Mouse (Mus musculus) v-Abl transformed pro-B cells (cell line): ENCODE results near the gene Neto2.

Experiments used
- in situ Hi-C, 2 experiments: fragments of 400-800 bp; cut with MboI; formaldehyde crosslinking; loops; one replicate each; pipeline ENCODE4 v1.15.1; 2025; ENCODE audit not compliant: unreplicated experiment in 2 of 2

Neto2 gene

DNA sequence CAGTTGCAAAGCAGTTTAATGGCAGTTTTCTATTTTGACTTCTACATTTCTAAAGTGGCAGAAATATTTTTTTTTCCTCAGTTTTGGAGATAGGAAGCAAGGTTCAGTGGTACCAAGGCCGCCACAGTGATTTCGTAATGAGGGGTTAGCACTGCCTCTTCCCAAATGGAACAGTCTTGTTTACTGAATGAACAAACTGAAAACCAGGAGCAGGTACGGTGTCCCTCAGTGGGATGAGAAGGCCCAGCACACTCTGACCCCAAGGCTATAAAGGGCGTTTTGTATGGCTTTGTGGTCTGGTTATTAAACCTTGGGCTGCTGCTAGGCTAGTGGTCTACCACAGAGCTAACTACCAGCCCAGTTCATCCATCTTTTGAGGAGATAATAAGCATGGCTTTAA lies 96.5 kb downstream of the Neto2 start:
- in situ Hi-C loops, result loop anchor here in 1 of 2 experiments (5.0 kb wide), 1 partner anchor 983 kb away; no protein-coding TSS in a partner anchor

DNA sequence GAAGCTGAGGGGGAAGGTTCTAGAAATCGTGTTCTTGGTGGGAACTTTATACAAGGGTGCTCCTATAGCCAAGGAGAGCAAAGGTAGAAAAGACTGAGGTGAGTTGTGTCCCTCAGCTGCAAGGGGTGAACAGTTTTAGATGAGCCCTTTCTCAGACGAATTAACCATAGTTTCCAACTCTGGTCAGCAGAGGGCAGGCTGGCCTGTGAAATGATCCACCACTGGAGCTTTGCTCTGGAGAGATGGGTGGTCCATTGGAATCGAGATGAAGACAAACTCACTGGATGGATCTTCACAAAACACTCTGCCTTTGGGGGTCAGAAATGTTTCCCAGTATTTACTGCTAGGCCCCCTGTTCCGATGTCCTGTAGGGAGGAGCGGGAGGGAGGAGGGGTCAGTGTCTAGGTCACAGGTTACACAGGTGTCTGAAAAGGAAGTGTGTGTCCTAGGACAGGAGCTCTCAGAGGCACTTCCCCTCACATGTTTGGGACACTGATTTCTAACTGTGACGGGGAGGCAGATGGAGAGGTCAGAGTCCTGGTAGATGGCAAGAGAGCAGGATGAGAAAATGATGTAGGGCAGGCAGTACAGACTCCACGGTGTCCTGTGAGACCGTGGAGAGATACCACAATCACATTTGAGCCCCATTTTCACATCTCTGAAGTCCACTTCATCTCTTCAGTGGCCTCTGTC lies 97.4 kb downstream of the Neto2 start:
- in situ Hi-C loops, result loop anchor here in 1 of 2 experiments (5.0 kb wide), 1 partner anchor 984 kb away; no protein-coding TSS in a partner anchor

DNA sequence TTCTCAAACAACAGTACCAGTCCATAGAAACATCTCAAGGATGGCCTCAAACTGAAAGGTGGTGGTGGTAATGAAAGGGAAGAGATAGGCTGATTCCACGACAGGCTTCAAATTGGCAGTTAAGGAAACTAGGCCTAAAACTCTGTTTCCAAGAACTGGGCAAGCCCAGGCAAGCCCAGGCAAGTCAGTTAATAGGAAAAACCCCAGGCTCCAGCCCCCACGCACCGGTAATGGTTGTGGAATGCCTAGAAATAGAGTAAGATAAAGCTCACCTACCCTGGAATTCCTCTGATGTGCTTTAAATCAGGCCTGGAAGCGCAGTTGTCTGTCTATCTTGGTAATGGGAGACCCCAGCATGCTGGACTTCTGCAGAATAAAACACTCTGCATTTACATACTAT lies 98.0 kb downstream of the Neto2 start:
- in situ Hi-C loops, result loop anchor here in 1 of 2 experiments (5.0 kb wide), 1 partner anchor 985 kb away; no protein-coding TSS in a partner anchor

DNA sequence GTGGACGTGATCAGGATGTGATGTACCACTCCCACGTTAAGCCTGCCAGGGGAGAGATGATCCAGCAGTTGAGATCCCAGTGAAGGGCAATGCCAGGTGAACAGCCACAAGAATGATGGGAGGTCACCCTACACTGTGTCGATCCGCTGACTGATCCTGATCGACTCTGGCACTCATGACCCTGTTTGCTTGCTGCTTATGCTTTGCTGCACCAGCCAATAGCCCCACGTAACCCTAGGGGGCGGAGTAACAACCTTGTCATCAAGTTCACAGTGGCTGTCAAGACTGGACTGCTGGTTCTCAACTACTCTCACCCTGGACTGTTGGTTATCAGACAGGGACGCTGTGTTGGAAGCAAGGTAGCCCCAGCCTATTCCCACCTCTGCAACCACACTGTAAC lies 99.0 kb downstream of the Neto2 start:
- in situ Hi-C loops, result loop anchor here in 1 of 2 experiments (5.0 kb wide), 1 partner anchor 986 kb away; no protein-coding TSS in a partner anchor

DNA sequence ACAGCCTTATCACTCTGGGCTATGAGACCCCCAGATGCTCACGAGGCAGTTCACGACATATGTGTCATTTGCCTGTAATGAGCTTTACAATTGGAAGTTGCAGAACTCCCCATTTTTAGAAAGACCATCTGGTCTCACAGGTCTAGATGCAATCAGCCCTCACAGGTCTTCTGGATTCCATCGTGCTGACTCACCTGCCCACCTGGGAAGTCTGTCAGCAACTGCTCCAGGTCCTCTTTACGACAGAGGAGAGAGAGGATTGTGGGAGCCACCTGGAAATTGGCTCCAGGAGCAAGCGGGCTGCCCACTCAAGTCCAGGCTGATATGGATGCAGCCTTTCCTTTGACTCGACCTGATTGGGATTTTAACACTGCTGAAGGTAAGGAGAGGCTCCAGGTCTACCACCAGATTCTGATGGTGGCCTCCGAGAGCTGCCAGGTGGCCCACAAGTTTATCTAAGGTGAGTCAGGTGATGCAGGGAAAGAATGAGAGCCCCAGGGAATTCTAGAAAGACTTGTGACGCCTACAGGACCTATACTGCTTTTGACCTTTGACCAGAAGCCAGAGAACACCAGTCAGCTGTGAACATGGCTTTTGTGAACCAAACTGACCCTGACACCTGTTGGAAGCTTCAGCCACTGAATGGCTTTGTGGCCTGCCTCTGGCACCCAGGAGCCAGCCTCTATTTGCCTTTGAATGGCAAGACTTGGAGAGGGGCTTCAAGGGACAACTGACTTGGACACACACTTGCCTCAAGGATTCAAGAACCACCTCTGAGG lies 103.1 kb downstream of the Neto2 start:
- in situ Hi-C loops, result no loop called here

DNA sequence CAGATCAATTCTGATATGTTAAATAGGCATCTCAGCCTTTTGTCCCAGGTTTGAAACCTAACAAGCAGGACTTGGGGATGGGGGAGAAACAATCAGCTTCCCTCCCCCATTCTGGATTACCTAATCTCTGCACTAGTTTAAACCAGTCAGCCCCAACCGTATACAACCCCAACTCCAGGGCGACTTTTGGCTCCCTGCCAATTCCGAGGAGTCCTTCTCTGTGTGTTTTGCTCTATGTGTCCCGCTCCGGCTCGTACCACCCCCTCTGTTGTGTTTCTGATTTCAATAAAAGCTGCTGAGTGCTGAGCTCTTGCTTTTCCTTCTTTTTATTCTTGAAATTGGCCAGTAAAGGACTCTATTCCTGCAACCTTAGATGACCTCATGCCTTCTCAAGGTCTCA lies 105.3 kb downstream of the Neto2 start:
- in situ Hi-C loops, result no loop called here

DNA sequence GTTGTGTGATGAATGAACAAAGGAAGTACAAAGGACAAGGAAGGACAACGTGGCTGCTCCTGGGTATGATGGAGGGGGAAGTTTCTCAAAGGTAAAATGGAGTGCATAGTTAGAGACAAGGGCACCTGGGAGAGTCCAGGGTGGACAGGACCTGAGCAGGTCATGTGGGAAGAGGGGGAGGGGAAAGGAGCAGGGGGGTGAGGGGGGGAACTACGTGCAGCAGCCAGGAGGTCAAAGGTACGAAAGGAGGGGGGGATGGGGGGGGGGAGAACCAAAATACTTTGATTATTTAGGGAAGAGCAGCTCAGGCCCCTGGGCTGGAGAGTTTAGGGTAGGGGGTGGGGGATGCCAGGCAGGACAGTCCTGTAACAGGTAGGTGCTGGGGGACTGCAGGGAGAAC lies 105.7 kb downstream of the Neto2 start:
- in situ Hi-C loops, result no loop called here

DNA sequence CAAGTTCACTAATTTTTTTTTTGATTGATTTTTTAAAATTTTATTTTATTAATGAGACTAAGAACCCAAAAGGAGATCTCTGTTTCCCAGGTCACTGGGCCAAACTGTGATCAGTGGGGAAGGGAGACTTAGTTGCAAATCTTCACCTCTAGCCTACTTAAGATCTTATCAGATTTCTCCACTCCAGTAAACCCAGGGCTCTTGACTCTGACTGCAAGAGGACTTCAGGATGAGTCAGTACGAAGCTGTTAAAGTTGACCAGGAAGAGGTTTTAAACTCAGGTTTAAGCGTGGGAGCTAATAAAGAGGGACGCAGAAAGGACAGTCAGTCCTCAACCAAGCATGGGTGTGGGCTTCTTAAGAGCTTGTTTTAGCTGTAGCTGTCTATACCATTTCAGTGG lies 107.4 kb downstream of the Neto2 start:
- in situ Hi-C loops, result no loop called here

DNA sequence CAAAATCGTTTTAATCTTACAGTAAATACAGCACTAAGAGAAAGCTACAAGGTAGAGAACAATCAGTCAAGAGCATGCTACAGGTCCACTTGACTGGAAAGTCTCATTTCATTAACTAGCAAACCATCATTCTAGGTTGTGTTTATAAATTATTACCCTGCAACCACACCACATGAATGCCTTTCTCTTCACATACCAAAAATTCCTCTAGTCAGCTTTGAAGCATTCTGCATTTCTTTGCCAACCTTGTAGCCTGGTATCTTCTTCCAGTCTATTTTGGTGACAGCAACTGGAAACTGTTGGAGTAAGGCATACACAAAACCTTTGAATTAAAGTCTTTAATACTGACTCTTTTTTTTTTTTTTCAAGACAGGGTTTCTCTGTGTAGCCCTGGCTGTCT lies 109.2 kb downstream of the Neto2 start:
- in situ Hi-C loops, result no loop called here

DNA sequence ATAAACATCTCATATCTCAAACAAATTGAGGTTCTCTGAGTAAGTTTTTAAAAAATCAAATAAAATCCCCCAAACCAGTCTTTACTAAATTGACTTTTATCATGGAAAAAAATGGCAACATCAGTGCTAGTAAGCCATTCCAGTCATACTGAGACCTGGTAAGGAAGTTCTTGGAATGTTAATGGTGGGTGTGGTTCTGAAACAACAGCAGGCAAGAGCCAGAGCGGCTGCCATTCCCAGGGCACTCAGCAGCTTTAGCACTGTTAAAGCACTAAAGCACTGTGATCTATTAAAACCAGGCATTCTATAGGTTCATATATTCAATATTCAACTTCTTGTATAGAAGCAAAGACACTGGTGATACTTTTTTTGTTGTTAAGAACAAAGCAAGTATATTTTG lies 110.5 kb downstream of the Neto2 start:
- in situ Hi-C loops, result no loop called here

GRCm38 (mm10) chr8:85588596-85588995 lies 112.1 kb downstream of the Neto2 start:
- in situ Hi-C loops, result no loop called here
